Mouse (Mus musculus): Measurements from ENCODE around the gene Spint2.

Spint2 gene

GRCm38 (mm10) chr7:29281201-29282073 lies at the start of gene Spint2:
Gene Spint2 (minus strand): TSS chr7:29281912.
- DNase-seq: no peak

GRCm38 (mm10) chr7:29328984-29329383 lies 47.3 kb upstream of the Spint2 start:
- DNase-seq: no peak

- DNase-seq: no peak
Measured at GRCm38 (mm10) chr7:29327087-29327486, 45.4 kb upstream of the Spint2 start.

GRCm38 (mm10) chr7:29319337-29320307 lies 37.9 kb upstream of the Spint2 start:
- no peak for DNase-seq

DNA sequence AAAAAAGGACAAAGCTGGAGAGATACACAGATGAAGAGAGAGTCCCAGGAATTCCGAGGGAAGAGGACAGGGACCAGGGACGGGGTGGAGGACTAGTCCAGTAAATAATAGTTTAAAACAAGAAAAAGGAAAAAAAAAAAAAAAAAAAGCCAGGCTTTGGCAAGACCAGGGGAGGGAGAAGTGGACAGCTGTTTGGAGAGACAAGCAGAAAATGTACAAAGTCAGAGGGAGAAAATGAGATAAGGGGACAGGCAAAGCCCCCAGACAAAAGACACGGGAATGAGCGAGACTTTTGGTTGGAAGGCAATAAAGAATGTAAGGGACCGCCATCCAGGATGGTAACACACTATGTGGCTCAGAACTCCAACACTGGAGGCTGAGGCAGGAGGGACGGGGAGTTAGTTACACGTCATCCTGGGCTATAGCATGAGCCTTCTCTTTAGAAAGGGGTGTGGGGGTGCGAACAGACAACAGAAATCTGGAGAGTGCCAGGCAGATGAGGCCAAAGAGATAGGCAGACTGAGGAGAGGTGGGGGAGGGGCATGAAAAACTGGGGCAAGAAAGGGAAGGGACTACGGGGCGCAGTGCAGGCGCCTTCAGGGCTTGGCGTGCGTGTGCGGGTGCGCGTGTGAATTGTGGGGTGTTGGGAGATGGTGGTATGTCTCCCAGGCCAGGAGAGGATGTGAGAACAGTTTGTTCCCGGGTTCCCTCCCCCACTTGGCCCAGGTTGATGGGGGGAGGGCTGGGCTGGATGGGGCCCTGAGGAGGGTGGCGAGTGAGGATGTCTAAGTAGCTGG lies 36.6 kb upstream of the Spint2 start:
- no peak for DNase-seq

- no peak for DNase-seq
Measured at GRCm38 (mm10) chr7:29317558-29317957, 35.8 kb upstream of the Spint2 start.

GRCm38 (mm10) chr7:29316976-29317375 lies 35.3 kb upstream of the Spint2 start:
- DNase-seq: peak; percentile 72

GRCm38 (mm10) chr7:29316137-29316734 lies 34.5 kb upstream of the Spint2 start:
- no peak for DNase-seq

GRCm38 (mm10) chr7:29314844-29315628 lies 33.3 kb upstream of the Spint2 start:
- DNase-seq: no peak

- no peak for DNase-seq
Measured at GRCm38 (mm10) chr7:29313572-29314261, 32.0 kb upstream of the Spint2 start.

DNA sequence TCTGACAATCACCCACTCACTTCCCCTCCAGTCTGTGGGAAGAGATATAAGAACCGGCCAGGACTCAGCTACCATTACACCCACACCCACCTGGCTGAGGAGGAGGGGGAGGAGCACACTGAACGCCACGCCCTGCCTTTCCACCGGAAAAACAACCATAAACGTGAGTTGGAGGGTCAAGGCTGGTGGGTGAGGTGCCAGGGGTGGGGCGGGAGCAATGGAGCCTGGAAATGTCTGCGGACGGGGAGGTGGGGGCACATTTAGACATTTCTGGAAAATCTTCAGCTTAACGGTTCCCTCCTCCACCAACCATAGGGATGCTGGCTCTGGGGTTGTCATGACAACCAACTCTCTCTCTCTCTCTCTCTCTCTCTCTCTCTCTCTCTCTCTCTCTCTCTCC lies 31.3 kb upstream of the Spint2 start:
- no peak for DNase-seq

GRCm38 (mm10) chr7:29309749-29310148 lies 28.0 kb upstream of the Spint2 start:
- DNase-seq: no peak

GRCm38 (mm10) chr7:29309221-29309721 lies 27.6 kb upstream of the Spint2 start:
- DNase-seq: peak; percentile 66

- DNase-seq: peak; percentile 96
Measured at GRCm38 (mm10) chr7:29307350-29308104, 25.8 kb upstream of the Spint2 start.

GRCm38 (mm10) chr7:29306619-29307018 lies 24.9 kb upstream of the Spint2 start:
- peak; percentile 70 for DNase-seq

- DNase-seq: no peak
Measured at GRCm38 (mm10) chr7:29306108-29306507, 24.4 kb upstream of the Spint2 start.

- DNase-seq: peak; percentile 51
Measured at GRCm38 (mm10) chr7:29305263-29305988, 23.7 kb upstream of the Spint2 start.

- DNase-seq: peak; percentile 45
Measured at GRCm38 (mm10) chr7:29304463-29305262, 23.0 kb upstream of the Spint2 start.
